Mouse (Mus musculus) embryonic facial prominence, embryonic 11.5 days (tissue): Measurements from ENCODE around the gene Crebrf. TPM values are rescaled to one million over a fixed set of nuclear protein-coding genes. Genes with fewer than 3 reads are reported as not detected.

Experiments
- ATAC-seq: fragments of 200-750 bp; cut with Nextera tagmentation; replicated peaks from 2 replicates; pipeline ENCODE4 v1.8.0; 2017; ENCODE audit warnings: low read depth; ENCODE audit not compliant: insufficient number of reproducible peaks, low FRiP score, low TSS enrichment
- DNase-seq: peaks from one replicate; pipeline ENCODE4 v3.0.0-alpha.2; 2015; ENCODE audit warnings: low spot score
- H3K27ac ChIP-seq: fragments of 300-500 bp; sonication (generic); replicated peaks from 2 replicates; pipeline ENCODE4 v1.5.1; 2014; ENCODE audit warnings: mild to moderate bottlenecking, low read depth, low read length, control low read depth
- H3K27me3 ChIP-seq: fragments of 300-500 bp; sonication (generic); 2 replicates; pipeline ENCODE4 v1.6.1; 2014; ENCODE audit warnings: mild to moderate bottlenecking, low read length, moderate library complexity, mixed read lengths; ENCODE audit not compliant: control insufficient read depth, insufficient read depth
- H3K36me3 ChIP-seq: fragments of 300-500 bp; sonication (generic); replicated peaks from 2 replicates; pipeline ENCODE4 v1.6.1; 2014; ENCODE audit warnings: low read depth, mild to moderate bottlenecking, low read length, moderate library complexity, mixed read lengths; ENCODE audit not compliant: control insufficient read depth, insufficient read depth
- H3K4me1 ChIP-seq: fragments of 300-500 bp; sonication (generic); 2 replicates; pipeline ENCODE4 v1.6.1; 2014; ENCODE audit warnings: low read length, mixed read lengths; ENCODE audit not compliant: control insufficient read depth, insufficient read depth
- H3K4me2 ChIP-seq: fragments of 300-500 bp; sonication (generic); 2 replicates; pipeline ENCODE4 v1.6.1; 2014; ENCODE audit warnings: low read depth, mild to moderate bottlenecking, control low read depth, low read length, moderate library complexity
- H3K4me3 ChIP-seq: fragments of 300-500 bp; sonication (generic); 2 replicates; pipeline ENCODE4 v1.5.1; 2014; ENCODE audit warnings: low read depth, low read length, control low read depth
- H3K9ac ChIP-seq: fragments of 300-500 bp; sonication (generic); replicated peaks from 2 replicates; pipeline ENCODE4 v1.6.1; 2014; ENCODE audit warnings: mild to moderate bottlenecking, control low read depth, low read length
- H3K9me3 ChIP-seq: fragments of 300-500 bp; sonication (generic); replicated peaks from 2 replicates; pipeline ENCODE4 v1.6.1; 2016; ENCODE audit warnings: mild to moderate bottlenecking, low read length, inconsistent platforms, mixed read lengths; ENCODE audit not compliant: control insufficient read depth
- WGBS: fragments of 180-500 bp; shearing (Covaris S2); extraction: QIAGEN DNeasy Blood & Tissue Kit; methylation state at CpG from one replicate; pipeline ENCODE4 v1.1.7; 2014; 5-methylcytosine and 5-hydroxymethylcytosine counted together
- polyA plus RNA-seq: library from polyadenylated mRNA; unstranded; fragments of >200 nt; fragmentation: Nextera tagmentation; extraction: Ambion mirVana; gene quantifications from 2 replicates; pipeline ENCODE4 v1.2.1, GENCODE M21; 2014

The Crebrf gene
- polyA plus RNA-seq, 1 experiment from 2014 or later: 3.5 TPM

- WGBS: 87% methylated on average over 5 of the region's 5 CpGs
- no peak for DNase-seq
These were observed 16.6 kb upstream of the Crebrf start for GRCm38 (mm10) chr17:26698846-26699245.

GRCm38 (mm10) chr17:26699819-26700616 is 15.4 kb upstream of the Crebrf start:
- Histone ChIP-seq H3K4me1 (no peaks in the 10 kb centered on the region), H3K4me2 (no peak overlapping the region), H3K36me3 (no peaks in the 10 kb centered on the region), H3K27ac (no peak overlapping the region), H3K27me3 (no peaks in the 10 kb centered on the region), H3K4me3 (no peak overlapping the region), H3K9me3 (no peaks in the 10 kb centered on the region), H3K9ac (no peak overlapping the region)
- 94% methylated on average over 10 of the region's 10 CpGs for WGBS
- DNase-seq (no peak), ATAC-seq (no peak)

More at GRCm38 (mm10) chr17:26698846-26699245, 16.6 kb upstream of the Crebrf start:
- Histone ChIP-seq H3K4me1 (no peaks in the 10 kb centered on the region), H3K4me3 (no peak overlapping the region), H3K27ac (no peak overlapping the region), H3K4me2 (no peak overlapping the region), H3K27me3 (no peaks in the 10 kb centered on the region), H3K9me3 (no peaks in the 10 kb centered on the region), H3K9ac (no peak overlapping the region), H3K36me3 (no peaks in the 10 kb centered on the region)
- no peak for ATAC-seq

- no peak for DNase-seq
- H3K9me3 ChIP-seq: no peaks in the 10 kb centered on the region
- no peak for ATAC-seq
- no peaks in the 10 kb centered on the region for H3K36me3 ChIP-seq
- no peak overlapping the region for H3K4me2 ChIP-seq
- 88% methylated on average over 13 of the region's 13 CpGs for WGBS
- H3K4me3 ChIP-seq: no peak overlapping the region
- no peak overlapping the region for H3K9ac ChIP-seq
- no peaks in the 10 kb centered on the region for H3K27me3 ChIP-seq
- H3K4me1 ChIP-seq: no peaks in the 10 kb centered on the region
- H3K27ac ChIP-seq: no peak overlapping the region
These were observed 13.9 kb upstream of the Crebrf start for GRCm38 (mm10) chr17:26701565-26701964.

- Histone ChIP-seq H3K36me3 (no peaks in the 10 kb centered on the region), H3K9ac (no peak overlapping the region), H3K27ac (no peak overlapping the region), H3K9me3 (no peaks in the 10 kb centered on the region), H3K4me1 (no peaks in the 10 kb centered on the region), H3K27me3 (no peaks in the 10 kb centered on the region), H3K4me2 (no peak overlapping the region), H3K4me3 (no peak overlapping the region)
- 86% methylated on average over 4 of the region's 4 CpGs for WGBS
- ATAC-seq (no peak), DNase-seq (no peak)
These were observed 12.8 kb upstream of the Crebrf start for GRCm38 (mm10) chr17:26702621-26703020.

GRCm38 (mm10) chr17:26703671-26704070 is 11.8 kb upstream of the Crebrf start:
- WGBS: 88% methylated on average over 4 of the region's 4 CpGs
- no peak overlapping the region for H3K4me3 ChIP-seq

GRCm38 (mm10) chr17:26705463-26706359 is 9.7 kb upstream of the Crebrf start:
- DNase-seq (no peak), ATAC-seq (no peak)
- H3K9ac ChIP-seq: no peak overlapping the region
- H3K4me3 ChIP-seq: no peak overlapping the region
- H3K27me3 ChIP-seq: no peaks in the 10 kb centered on the region
- 75% methylated on average over 11 of the region's 11 CpGs for WGBS
- H3K36me3 ChIP-seq: no peaks in the 10 kb centered on the region
- no peak overlapping the region for H3K27ac ChIP-seq
- H3K4me1 ChIP-seq: no peaks in the 10 kb centered on the region
- H3K4me2 ChIP-seq: no peak overlapping the region
- no peaks in the 10 kb centered on the region for H3K9me3 ChIP-seq

More at GRCm38 (mm10) chr17:26703671-26704070, 11.8 kb upstream of the Crebrf start:
- H3K27me3 ChIP-seq: no peaks in the 10 kb centered on the region
- no peak overlapping the region for H3K27ac ChIP-seq
- no peak overlapping the region for H3K4me2 ChIP-seq
- no peaks in the 10 kb centered on the region for H3K9me3 ChIP-seq
- no peaks in the 10 kb centered on the region for H3K4me1 ChIP-seq
- H3K9ac ChIP-seq: no peak overlapping the region
- DNase-seq: no peak
- no peak for ATAC-seq
- H3K36me3 ChIP-seq: no peaks in the 10 kb centered on the region

GRCm38 (mm10) chr17:26707066-26707465 is 8.4 kb upstream of the Crebrf start:
- DNase-seq: no peak
- Histone ChIP-seq H3K4me3 (no peak overlapping the region), H3K9ac (no peak overlapping the region), H3K4me2 (no peak overlapping the region), H3K9me3 (no peaks in the 10 kb centered on the region), H3K27me3 (no peaks in the 10 kb centered on the region), H3K4me1 (no peaks in the 10 kb centered on the region), H3K27ac (no peak overlapping the region), H3K36me3 (no peaks in the 10 kb centered on the region)
- ATAC-seq: no peak
- 72% methylated on average over 7 of the region's 7 CpGs for WGBS

GRCm38 (mm10) chr17:26708499-26708898 is 7.0 kb upstream of the Crebrf start:
- Histone ChIP-seq H3K4me3 (no peak overlapping the region), H3K4me1 (no peaks in the 10 kb centered on the region), H3K4me2 (no peak overlapping the region), H3K9ac (no peak overlapping the region), H3K27me3 (no peaks in the 10 kb centered on the region), H3K9me3 (no peaks in the 10 kb centered on the region), H3K36me3 (no peaks in the 10 kb centered on the region), H3K27ac (no peak overlapping the region)
- ATAC-seq (no peak), DNase-seq (no peak)
